Mouse (Mus musculus): ENCODE results near the gene Slc4a8. TPM values are rescaled to one million over a fixed set of nuclear protein-coding genes. Genes with fewer than 3 reads are reported as not detected.
"Not testable (repeated sequence)": the region's sequence is repeated elsewhere in the genome, so short reads cannot be mapped to it uniquely, and the experiment has no call there.

Slc4a8 gene
- polyA plus RNA-seq, 1 experiment from 2014 or later: 5.0 TPM

GRCm38 (mm10) chr15:100757527-100757978 is 4.0 kb upstream of the Slc4a8 start:
- peaks cover 4% of the 10 kb centered on the region for H3K27me3 ChIP-seq
- H3K4me2 ChIP-seq: 0 out of 2 replicates have a peak overlapping the region, but pooled peaks have one; percentile 7
- under 1% methylated on average over 7 of the region's 7 CpGs for WGBS
- H3K9me3 ChIP-seq: no peaks in the 10 kb centered on the region
- H3K4me1 ChIP-seq: peaks cover 28% of the 10 kb centered on the region
- no peak overlapping the region for H3K9ac ChIP-seq
- no peaks in the 10 kb centered on the region for H3K36me3 ChIP-seq
- peak; percentile 10; the same call in 1 of the 2 replicates for ATAC-seq (ENCODE audit: insufficient number of reproducible peaks, insufficient read depth, low FRiP score, low TSS enrichment, low read depth)
- no peak overlapping the region for H3K27ac ChIP-seq
- H3K4me3 ChIP-seq: no peak overlapping the region

GRCm38 (mm10) chr15:100759286-100759685 is 2.3 kb upstream of the Slc4a8 start:
- H3K4me3 ChIP-seq: no peak overlapping the region
- H3K36me3 ChIP-seq: no peaks in the 10 kb centered on the region
- no peaks in the 10 kb centered on the region for H3K9me3 ChIP-seq
- no peak overlapping the region for H3K9ac ChIP-seq
- no peak overlapping the region for H3K27ac ChIP-seq
- H3K4me1 ChIP-seq: peaks cover 26% of the 10 kb centered on the region
- H3K27me3 ChIP-seq: peaks cover 11% of the 10 kb centered on the region
- ATAC-seq (ENCODE audit: insufficient number of reproducible peaks, insufficient read depth, low FRiP score, low TSS enrichment, low read depth): no peak
- H3K4me2 ChIP-seq: no peak overlapping the region
- WGBS: 84% methylated on average over 10 of the region's 10 CpGs

DNA sequence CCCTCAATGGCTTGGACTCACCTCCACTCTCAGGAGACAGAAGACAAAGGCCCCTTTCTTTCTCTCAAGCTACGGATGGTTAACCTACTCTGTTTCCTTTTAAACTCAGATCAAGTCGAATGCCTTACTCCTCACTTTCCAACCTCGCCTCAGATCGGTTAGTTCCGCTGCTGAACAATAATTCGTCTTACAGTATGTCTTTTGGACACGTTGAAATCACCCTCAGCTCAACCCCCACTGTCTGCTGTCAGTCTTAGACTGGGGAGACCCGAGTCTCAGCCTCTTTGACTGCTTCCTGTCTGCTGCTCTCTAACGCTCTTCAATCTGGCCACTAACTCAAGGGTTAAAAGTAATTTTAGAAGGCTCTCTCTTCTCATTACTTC is 520 bp upstream of the Slc4a8 start:
- WGBS: 9% methylated on average over 9 of the region's 9 CpGs
- H3K36me3 ChIP-seq: no peaks in the 10 kb centered on the region
- peak overlapping the region; percentile 94 for H3K4me2 ChIP-seq
- H3K9ac ChIP-seq: no peak overlapping the region
- peaks cover 19% of the 10 kb centered on the region for H3K4me1 ChIP-seq
- ATAC-seq (ENCODE audit: insufficient number of reproducible peaks, insufficient read depth, low FRiP score, low TSS enrichment, low read depth): no peak
- peaks cover 11% of the 10 kb centered on the region for H3K27me3 ChIP-seq
- peak overlapping the region; percentile 55; the same call in 1 of the 2 replicates for H3K27ac ChIP-seq
- peak overlapping the region; percentile 66 for H3K4me3 ChIP-seq
- no peaks in the 10 kb centered on the region for H3K9me3 ChIP-seq

DNA sequence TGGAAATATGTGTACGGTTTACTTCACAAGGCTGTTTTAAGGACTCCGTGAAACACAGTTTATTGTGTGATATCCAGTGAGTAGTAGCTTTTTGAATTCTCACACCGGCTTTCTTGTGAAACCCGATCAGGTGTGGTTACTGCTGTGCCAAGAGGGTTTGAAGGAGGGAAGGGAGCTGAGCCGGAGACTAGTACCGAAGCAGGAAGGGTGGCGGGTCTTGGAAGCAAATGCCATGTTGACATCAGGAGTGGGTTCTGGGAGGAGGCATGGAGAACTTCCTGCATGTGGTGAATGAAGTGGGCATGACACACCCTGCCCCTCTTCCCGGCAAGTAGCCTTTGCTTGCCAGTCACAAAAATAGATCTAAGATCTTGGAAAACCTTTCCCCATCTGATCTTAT is 1.1 kb downstream of the Slc4a8 start:
- peaks cover 11% of the 10 kb centered on the region for H3K27me3 ChIP-seq
- H3K4me3 ChIP-seq: peak overlapping the region; percentile 66
- no peak for ATAC-seq (ENCODE audit: insufficient number of reproducible peaks, insufficient read depth, low FRiP score, low TSS enrichment, low read depth)
- H3K27ac ChIP-seq: no peak overlapping the region
- H3K36me3 ChIP-seq: no peaks in the 10 kb centered on the region
- peak overlapping the region; percentile 71; the same call in 1 of the 2 replicates for H3K9ac ChIP-seq
- no peaks in the 10 kb centered on the region for H3K9me3 ChIP-seq
- H3K4me1 ChIP-seq: peaks cover 19% of the 10 kb centered on the region
- 34% methylated on average over 8 of the region's 8 CpGs for WGBS
- peak overlapping the region; percentile 94 for H3K4me2 ChIP-seq

DNA sequence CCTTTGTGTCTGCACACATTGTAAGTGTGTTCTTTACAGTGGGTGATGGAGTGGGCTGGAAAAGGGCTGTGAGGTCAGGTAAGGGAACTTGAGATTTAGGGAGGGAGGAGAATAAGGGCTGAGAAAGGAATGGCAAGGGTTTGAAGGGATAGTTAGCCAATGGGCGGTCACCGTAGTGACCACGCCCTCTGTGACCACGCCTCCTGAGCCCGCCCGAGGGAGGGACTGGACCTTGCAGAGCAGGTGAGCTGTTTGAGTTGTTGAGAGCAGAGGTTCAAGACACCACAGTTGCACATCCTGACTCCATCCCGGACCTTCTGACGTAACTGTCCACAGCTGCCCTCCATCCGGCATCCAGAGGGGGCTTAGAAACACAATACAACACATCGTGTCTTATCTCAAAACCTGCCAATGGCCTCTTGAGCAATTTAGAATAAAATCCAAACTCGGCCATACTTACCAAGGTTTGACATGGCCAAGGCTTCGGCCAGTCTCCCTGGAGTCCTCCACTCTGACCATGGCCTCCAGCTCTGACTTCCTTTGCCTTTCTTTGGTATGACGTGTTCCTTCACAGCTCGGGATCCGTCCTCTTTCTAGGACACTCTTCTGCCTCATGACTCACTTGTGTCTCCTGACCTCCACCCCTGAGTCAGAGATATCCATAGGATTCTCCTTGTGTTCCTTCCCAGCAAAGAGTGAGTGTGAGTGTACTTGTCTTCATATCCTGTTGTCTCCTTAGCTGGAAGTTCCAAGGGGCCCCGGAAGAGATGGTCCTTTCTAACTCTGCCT is 2.8 kb downstream of the Slc4a8 start:
- Histone ChIP-seq H3K9ac (no peak overlapping the region), H3K27ac (no peak overlapping the region), H3K4me3 (no peak overlapping the region), H3K4me1 (peaks cover 19% of the 10 kb centered on the region), H3K4me2 (no peak overlapping the region), H3K9me3 (no peaks in the 10 kb centered on the region), H3K36me3 (no peaks in the 10 kb centered on the region), H3K27me3 (peaks cover 11% of the 10 kb centered on the region)
- WGBS: 83% methylated on average over 16 of the region's 16 CpGs
- no peak for ATAC-seq (ENCODE audit: insufficient number of reproducible peaks, insufficient read depth, low FRiP score, low TSS enrichment, low read depth)

GRCm38 (mm10) chr15:100766826-100767225 is 5.3 kb downstream of the Slc4a8 start:
- H3K4me3 ChIP-seq: no peak overlapping the region
- no peak overlapping the region for H3K9ac ChIP-seq
- H3K36me3 ChIP-seq: no peaks in the 10 kb centered on the region
- no peaks in the 10 kb centered on the region for H3K9me3 ChIP-seq
- H3K4me2 ChIP-seq: no peak overlapping the region
- H3K27ac ChIP-seq: no peak overlapping the region
- WGBS: 75% methylated on average over 9 of the region's 9 CpGs
- no peak for ATAC-seq (ENCODE audit: insufficient number of reproducible peaks, insufficient read depth, low FRiP score, low TSS enrichment, low read depth)
- peaks cover 11% of the 10 kb centered on the region for H3K27me3 ChIP-seq
- peaks cover 12% of the 10 kb centered on the region for H3K4me1 ChIP-seq

GRCm38 (mm10) chr15:100767851-100768250 is 6.3 kb downstream of the Slc4a8 start:
- H3K27me3 ChIP-seq: peaks cover 4% of the 10 kb centered on the region
- WGBS: 86% methylated on average over 13 of the region's 13 CpGs

DNA sequence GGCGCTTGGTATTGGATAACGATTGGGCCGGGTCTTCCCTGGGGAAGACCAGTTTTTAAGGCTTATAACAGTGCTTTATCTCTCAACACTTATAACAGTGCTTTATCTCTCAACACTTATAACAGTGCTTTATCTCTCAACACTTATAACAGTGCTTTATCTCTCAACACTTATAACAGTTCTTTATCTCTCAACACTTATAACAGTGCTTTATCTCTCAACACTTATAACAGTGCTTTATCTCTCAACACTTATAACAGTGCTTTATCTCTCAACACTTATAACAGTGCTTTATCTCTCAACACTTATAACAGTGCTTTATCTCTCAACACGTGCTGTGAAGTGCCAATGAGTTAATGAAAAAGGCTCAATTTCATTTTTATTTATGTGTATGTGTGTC is 7.5 kb downstream of the Slc4a8 start:
- not testable (repeated sequence) for H3K4me3 ChIP-seq; ATAC-seq (ENCODE audit: insufficient number of reproducible peaks, insufficient read depth, low FRiP score, low TSS enrichment, low read depth); H3K27me3 ChIP-seq

More at GRCm38 (mm10) chr15:100767851-100768250, 6.3 kb downstream of the Slc4a8 start:
- Histone ChIP-seq H3K27ac (no peak overlapping the region), H3K9ac (no peak overlapping the region), H3K4me1 (peaks cover 2% of the 10 kb centered on the region), H3K4me2 (no peak overlapping the region), H3K4me3 (no peak overlapping the region), H3K9me3 (no peaks in the 10 kb centered on the region), H3K36me3 (no peaks in the 10 kb centered on the region)
- no peak for ATAC-seq (ENCODE audit: insufficient number of reproducible peaks, insufficient read depth, low FRiP score, low TSS enrichment, low read depth)

GRCm38 (mm10) chr15:100770338-100770737 is 8.8 kb downstream of the Slc4a8 start:
- WGBS: 95% methylated on average over 5 of the region's 5 CpGs
- ATAC-seq (ENCODE audit: insufficient number of reproducible peaks, insufficient read depth, low FRiP score, low TSS enrichment, low read depth): no peak

More for the DNA sequence above, 7.5 kb downstream of the Slc4a8 start:
- not testable (repeated sequence) for H3K4me2 ChIP-seq, H3K9ac ChIP-seq, H3K27ac ChIP-seq, H3K36me3 ChIP-seq, H3K4me1 ChIP-seq, H3K9me3 ChIP-seq
- 90% methylated on average over 4 of the region's 4 CpGs for WGBS

GRCm38 (mm10) chr15:100772685-100773084 is 11.1 kb downstream of the Slc4a8 start:
- no peaks in the 10 kb centered on the region for H3K27me3 ChIP-seq
- H3K9me3 ChIP-seq: no peaks in the 10 kb centered on the region
- H3K4me3 ChIP-seq: no peak overlapping the region
- no peak for ATAC-seq (ENCODE audit: insufficient number of reproducible peaks, insufficient read depth, low FRiP score, low TSS enrichment, low read depth)
- 88% methylated on average over 4 of the region's 4 CpGs for WGBS
- H3K4me2 ChIP-seq: no peak overlapping the region
- no peaks in the 10 kb centered on the region for H3K36me3 ChIP-seq
- no peak overlapping the region for H3K9ac ChIP-seq
- H3K27ac ChIP-seq: no peak overlapping the region
- H3K4me1 ChIP-seq: peaks cover 16% of the 10 kb centered on the region

More at GRCm38 (mm10) chr15:100770338-100770737, 8.8 kb downstream of the Slc4a8 start:
- H3K9ac ChIP-seq: no peak overlapping the region
- H3K36me3 ChIP-seq: no peaks in the 10 kb centered on the region
- H3K9me3 ChIP-seq: no peaks in the 10 kb centered on the region
- H3K27me3 ChIP-seq: no peaks in the 10 kb centered on the region
- H3K4me1 ChIP-seq: peaks cover 4% of the 10 kb centered on the region; the same call in 1 of the 2 replicates
- no peak overlapping the region for H3K27ac ChIP-seq
- H3K4me2 ChIP-seq: no peak overlapping the region
- no peak overlapping the region for H3K4me3 ChIP-seq

- H3K4me3 ChIP-seq, H3K9me3 ChIP-seq: not testable (repeated sequence)
These were observed 12.3 kb downstream of the Slc4a8 start for GRCm38 (mm10) chr15:100773859-100774258.

More at GRCm38 (mm10) chr15:100773859-100774258, 12.3 kb downstream of the Slc4a8 start:
- not testable (repeated sequence) for H3K27ac ChIP-seq; H3K9ac ChIP-seq; H3K36me3 ChIP-seq; H3K27me3 ChIP-seq; ATAC-seq (ENCODE audit: insufficient number of reproducible peaks, insufficient read depth, low FRiP score, low TSS enrichment, low read depth); H3K4me2 ChIP-seq
- H3K4me1 ChIP-seq: peaks cover 16% of the 10 kb centered on the region
- WGBS: 95% methylated on average over 6 of the region's 6 CpGs

Data from embryonic facial prominence, embryonic 13.5 days (tissue).